Mouse (Mus musculus): Measurements from ENCODE around the gene Gfod1.

- TF ChIP-seq MAFK (IDR thresholded peaks at IDR 0.05; ENCODE audit: insufficient read depth, low read depth, low read length) (no peak), ZC3H11A (IDR thresholded peaks at IDR 0.05; ENCODE audit: borderline replicate concordance, low read depth, low read length) (no peak), HCFC1 (IDR thresholded peaks at IDR 0.05; ENCODE audit: borderline replicate concordance, insufficient read depth, low read length) (no peak), ZNF384 (IDR thresholded peaks at IDR 0.05; ENCODE audit: low read depth, low read length) (no peak)
Measured at GRCm38 (mm10) chr13:43297526-43297925, 6.4 kb downstream of the Gfod1 start.

Measured in ES-E14 (cell line).